Mouse (Mus musculus) left cerebral cortex, adult 11 months (tissue): ENCODE results near the gene Mlf2.

ENCODE experiments used
- DNase-seq: peaks from one replicate; pipeline ENCODE4 v3.0.0; 2022; ENCODE audit warnings: low spot score

Mlf2 gene

GRCm38 (mm10) chr6:124913214-124913613, 18.0 kb upstream of the Mlf2 start:
- DNase-seq: no peak

GRCm38 (mm10) chr6:124913721-124914285, 17.4 kb upstream of the Mlf2 start:
- DNase-seq: no peak

GRCm38 (mm10) chr6:124914511-124914910, 16.7 kb upstream of the Mlf2 start:
- no peak for DNase-seq

- no peak for DNase-seq
Observed at GRCm38 (mm10) chr6:124915160-124915941, 15.8 kb upstream of the Mlf2 start.

GRCm38 (mm10) chr6:124915942-124916694, 15.1 kb upstream of the Mlf2 start:
- peak; percentile 80 for DNase-seq

- DNase-seq: peak; percentile 82
Observed at GRCm38 (mm10) chr6:124916695-124917517, 14.3 kb upstream of the Mlf2 start.

- DNase-seq: peak; percentile 87
Observed at GRCm38 (mm10) chr6:124917518-124918330, 13.5 kb upstream of the Mlf2 start.

GRCm38 (mm10) chr6:124918331-124918690, 12.9 kb upstream of the Mlf2 start:
- no peak for DNase-seq

- DNase-seq: no peak
Observed at GRCm38 (mm10) chr6:124918890-124919627, 12.1 kb upstream of the Mlf2 start.

GRCm38 (mm10) chr6:124919695-124920317, 11.4 kb upstream of the Mlf2 start, which contains the start of gene Ptms:
TSS of gene Ptms (minus strand) at chr6:124920103.
- DNase-seq: peak; percentile 94

- no peak for DNase-seq
Observed at GRCm38 (mm10) chr6:124920318-124921085, 10.7 kb upstream of the Mlf2 start.

- DNase-seq: no peak
Observed at GRCm38 (mm10) chr6:124921539-124921938, 9.6 kb upstream of the Mlf2 start.

- no peak for DNase-seq
Observed at GRCm38 (mm10) chr6:124925173-124925793, 5.9 kb upstream of the Mlf2 start.

- DNase-seq: no peak
Observed at GRCm38 (mm10) chr6:124925941-124926340, 5.2 kb upstream of the Mlf2 start.

GRCm38 (mm10) chr6:124930231-124930630, 955 bp upstream of the Mlf2 start:
- DNase-seq: no peak

- no peak for DNase-seq
Observed at GRCm38 (mm10) chr6:124931525-124932313, 533 bp downstream of the Mlf2 start.

GRCm38 (mm10) chr6:124932314-124932695, 1.1 kb downstream of the Mlf2 start:
- DNase-seq: no peak

- no peak for DNase-seq
Observed at GRCm38 (mm10) chr6:124933127-124933526, 1.9 kb downstream of the Mlf2 start.
